Mouse (Mus musculus) ovary, adult 10 weeks (tissue): ENCODE data around the gene Bahcc1. TPM values are rescaled to one million over a fixed set of nuclear protein-coding genes. Genes with fewer than 3 reads are reported as not detected.

Source experiments
- polyA plus RNA-seq: library from polyadenylated mRNA; stranded (reverse); fragments of 350-450 nt; fragmentation: Illumina TruSeq; extraction: RNeasy Lipid Tissue Mini Kit (QIAGEN cat#74804); gene quantifications from one replicate; pipeline ENCODE4 v1.2.3, GENCODE M21; 2014

Bahcc1 gene
- polyA plus RNA-seq, result 2.5 TPM

GRCm38 (mm10) chr11:120232230-120233097 is at the start of gene Bahcc1:
Gene Bahcc1, plus strand, starts transcription at chr11:120232947.

Other genes with a start within 250 kb of the Bahcc1 start
- 0.11 TPM for gene Aatk, start 185.8 kb upstream of the Bahcc1 start, polyA plus RNA-seq
- gene Cep131, start 146.1 kb upstream of the Bahcc1 start, polyA plus RNA-seq, result 0.74 TPM
- 0.60 TPM for gene Tepsin, start 134.2 kb upstream of the Bahcc1 start, polyA plus RNA-seq
- 1.6 TPM for gene Ndufaf8, start 134.0 kb upstream of the Bahcc1 start, polyA plus RNA-seq
- 1.4 TPM for gene Slc38a10, start 81.6 kb upstream of the Bahcc1 start, polyA plus RNA-seq
- gene Actg1, start 115.6 kb downstream of the Bahcc1 start, polyA plus RNA-seq, result 659 TPM
- gene Fscn2, start 128.6 kb downstream of the Bahcc1 start, polyA plus RNA-seq, result not detected
- gene Faap100, start 145.8 kb downstream of the Bahcc1 start, polyA plus RNA-seq, result not detected
- gene Nploc4, start 204.8 kb downstream of the Bahcc1 start, polyA plus RNA-seq, result 22.0 TPM
- not detected for gene Tspan10, start 209.7 kb downstream of the Bahcc1 start, polyA plus RNA-seq
- not detected for gene Pde6g, start 220.6 kb downstream of the Bahcc1 start, polyA plus RNA-seq
- gene Oxld1, start 225.1 kb downstream of the Bahcc1 start, polyA plus RNA-seq, result 1.5 TPM
- 14.0 TPM for gene Ccdc137, start 225.2 kb downstream of the Bahcc1 start, polyA plus RNA-seq
- gene Arl16, start 234.7 kb downstream of the Bahcc1 start, polyA plus RNA-seq, result 9.9 TPM